Mouse (Mus musculus) liver, embryonic 13.5 days (tissue): ENCODE results near the gene Slc29a1. TPM values are rescaled to one million over a fixed set of nuclear protein-coding genes. Genes with fewer than 3 reads are reported as not detected.
A peak's percentile ranks its signal among the peaks of the same experiment; 100 is the strongest.

Experiments used
- ATAC-seq: fragments of 200-750 bp; cut with Nextera tagmentation; 2 replicates; pipeline ENCODE4 v1.8.0; 2017; ENCODE audit warnings: low read depth, mild to moderate bottlenecking, moderate number of reproducible peaks, moderate library complexity
- DNase-seq: peaks from one replicate; pipeline ENCODE4 v3.0.0; 2022
- H3K27ac ChIP-seq: fragments of 300-500 bp; sonication (generic); 2 replicates; pipeline ENCODE4 v1.5.1; 2015; ENCODE audit warnings: moderate library complexity, mild to moderate bottlenecking, inconsistent platforms
- H3K27me3 ChIP-seq: fragments of 300-500 bp; sonication (generic); 2 replicates; pipeline ENCODE4 v1.6.1; 2015; ENCODE audit warnings: mild to moderate bottlenecking, inconsistent platforms
- H3K36me3 ChIP-seq: fragments of 300-500 bp; sonication (generic); 2 replicates; pipeline ENCODE4 v1.6.1; 2015; ENCODE audit warnings: mild to moderate bottlenecking, inconsistent platforms
- H3K4me1 ChIP-seq: fragments of 300-500 bp; sonication (generic); replicated peaks from 2 replicates; pipeline ENCODE4 v1.6.1; 2015; ENCODE audit warnings: inconsistent platforms
- H3K4me2 ChIP-seq: fragments of 300-500 bp; sonication (generic); 2 replicates; pipeline ENCODE4 v1.6.1; 2015; ENCODE audit warnings: inconsistent platforms, mild to moderate bottlenecking, moderate library complexity
- H3K4me3 ChIP-seq: fragments of 300-500 bp; sonication (generic); replicated peaks from 2 replicates; pipeline ENCODE4 v1.5.1; 2015; ENCODE audit warnings: mild to moderate bottlenecking, inconsistent platforms
- H3K9ac ChIP-seq: fragments of 300-500 bp; sonication (generic); 2 replicates; pipeline ENCODE4 v1.6.1; 2015; ENCODE audit warnings: mild to moderate bottlenecking, inconsistent platforms
- H3K9me3 ChIP-seq: fragments of 300-500 bp; sonication (generic); replicated peaks from 2 replicates; pipeline ENCODE4 v1.6.1; 2016; ENCODE audit warnings: inconsistent platforms
- WGBS: fragments of 180-500 bp; shearing (Covaris S2); methylation state at CpG from one replicate; pipeline ENCODE4 v1.1.7; 2015; ENCODE audit not compliant: insufficient replicate concordance; 5-methylcytosine and 5-hydroxymethylcytosine counted together
- polyA plus RNA-seq: library from polyadenylated mRNA; unstranded; fragments of >200 nt; fragmentation: Nextera tagmentation; extraction: Ambion mirVana; gene quantifications from 2 replicates; pipeline ENCODE4 v1.2.1, GENCODE M21; 2015

Gene Slc29a1
- polyA plus RNA-seq, 1 experiment from 2014 or later: 215 TPM

- 62% methylated on average over 5 of the region's 5 CpGs for WGBS
- no peak for ATAC-seq
- H3K27ac ChIP-seq: peak overlapping the region; percentile 37; the same call in 1 of the 2 replicates
- H3K4me1 ChIP-seq: peaks cover 72% of the 10 kb centered on the region
- no peak overlapping the region for H3K4me3 ChIP-seq
- H3K27me3 ChIP-seq: no peaks in the 10 kb centered on the region
- no peak overlapping the region; the same call in 1 of the 2 replicates for H3K9ac ChIP-seq
- no peaks in the 10 kb centered on the region for H3K36me3 ChIP-seq
- no peak for DNase-seq
- no peak overlapping the region for H3K4me2 ChIP-seq
- no peaks in the 10 kb centered on the region for H3K9me3 ChIP-seq
These were observed 21.2 kb downstream of the Slc29a1 start for GRCm38 (mm10) chr17:45578242-45578641.

GRCm38 (mm10) chr17:45575123-45575897 lies 24.1 kb downstream of the Slc29a1 start:
- no peaks in the 10 kb centered on the region for H3K9me3 ChIP-seq
- DNase-seq (no peak), ATAC-seq (no peak)
- H3K27ac ChIP-seq: peak overlapping the region; percentile 95
- no peaks in the 10 kb centered on the region for H3K27me3 ChIP-seq
- peak overlapping the region; percentile 97 for H3K4me2 ChIP-seq
- peaks cover 18% of the 10 kb centered on the region for H3K36me3 ChIP-seq
- peaks cover 70% of the 10 kb centered on the region for H3K4me1 ChIP-seq
- H3K4me3 ChIP-seq: no peak overlapping the region
- peak overlapping the region; percentile 98 for H3K9ac ChIP-seq
- 85% methylated on average over 8 of the region's 8 CpGs for WGBS

- Histone ChIP-seq H3K4me3 (peak overlapping the region; percentile 96), H3K36me3 (peaks cover 29% of the 10 kb centered on the region), H3K9me3 (no peaks in the 10 kb centered on the region), H3K4me2 (peak overlapping the region; percentile 97), H3K4me1 (peaks cover 69% of the 10 kb centered on the region), H3K27me3 (no peaks in the 10 kb centered on the region), H3K27ac (peak overlapping the region; percentile 95), H3K9ac (peak overlapping the region; percentile 98)
- ATAC-seq (peak; percentile 47), DNase-seq (peak; percentile 55)
- WGBS: 2% methylated on average over 17 of the region's 17 CpGs
These were observed 25.2 kb downstream of the Slc29a1 start for GRCm38 (mm10) chr17:45574129-45574761.

- peak overlapping the region; percentile 98 for H3K9ac ChIP-seq
- peaks cover 69% of the 10 kb centered on the region for H3K4me1 ChIP-seq
- DNase-seq (peak; percentile 91), ATAC-seq (peak; percentile 62)
- H3K4me2 ChIP-seq: peak overlapping the region; percentile 97
- H3K27me3 ChIP-seq: no peaks in the 10 kb centered on the region
- H3K27ac ChIP-seq: peak overlapping the region; percentile 95
- no peaks in the 10 kb centered on the region for H3K9me3 ChIP-seq
- peak overlapping the region; percentile 96 for H3K4me3 ChIP-seq
- under 1% methylated on average over 17 of the region's 18 CpGs for WGBS
- peaks cover 34% of the 10 kb centered on the region for H3K36me3 ChIP-seq
These were observed 25.7 kb downstream of the Slc29a1 start for GRCm38 (mm10) chr17:45573780-45574123.

- under 1% methylated on average over 41 of the region's 41 CpGs for WGBS
- ATAC-seq (peak; percentile 72), DNase-seq (peak; percentile 96)
- H3K4me1 ChIP-seq: peaks cover 69% of the 10 kb centered on the region
- H3K4me2 ChIP-seq: peak within 1 kb of the TSS; percentile 97
- H3K9me3 ChIP-seq: no peaks in the 10 kb centered on the region
- no peaks in the 10 kb centered on the region for H3K27me3 ChIP-seq
- peak within 1 kb of the TSS; percentile 95 for H3K27ac ChIP-seq
- H3K4me3 ChIP-seq: peak within 1 kb of the TSS; percentile 96
- peaks cover 39% of the 10 kb centered on the region for H3K36me3 ChIP-seq
- peak within 1 kb of the TSS; percentile 98 for H3K9ac ChIP-seq
These were observed 26.2 kb downstream of the Slc29a1 start, which contains the start of gene Hsp90ab1 for GRCm38 (mm10) chr17:45573087-45573779. Gene Hsp90ab1 (minus strand): TSS chr17:45573271.

- H3K4me1 ChIP-seq: peaks cover 73% of the 10 kb centered on the region
- peaks cover 47% of the 10 kb centered on the region for H3K36me3 ChIP-seq
- H3K4me2 ChIP-seq: peak overlapping the region; percentile 97
- ATAC-seq (peak; percentile 55), DNase-seq (peak; percentile 73)
- H3K9me3 ChIP-seq: no peaks in the 10 kb centered on the region
- no peaks in the 10 kb centered on the region for H3K27me3 ChIP-seq
- H3K27ac ChIP-seq: peak overlapping the region; percentile 95
- H3K9ac ChIP-seq: peak overlapping the region; percentile 98
- peak overlapping the region; percentile 96 for H3K4me3 ChIP-seq
- under 1% methylated on average over 56 of the region's 57 CpGs for WGBS
These were observed 27.0 kb downstream of the Slc29a1 start for GRCm38 (mm10) chr17:45572103-45573086.

- Histone ChIP-seq H3K9me3 (no peaks in the 10 kb centered on the region), H3K9ac (peak overlapping the region; percentile 26), H3K4me2 (peak overlapping the region; percentile 15), H3K4me3 (no peak overlapping the region), H3K36me3 (peaks cover 69% of the 10 kb centered on the region), H3K27ac (peak overlapping the region; percentile 6; the same call in 1 of the 2 replicates), H3K4me1 (peaks cover 87% of the 10 kb centered on the region), H3K27me3 (no peaks in the 10 kb centered on the region)
- DNase-seq (no peak), ATAC-seq (no peak)
- 81% methylated on average over 4 of the region's 4 CpGs for WGBS
These were observed 29.4 kb downstream of the Slc29a1 start for GRCm38 (mm10) chr17:45569999-45570398.

- Histone ChIP-seq H3K27ac (0 out of 2 replicates have a peak overlapping the region, but pooled peaks have one; percentile 15), H3K9me3 (no peaks in the 10 kb centered on the region), H3K4me1 (peaks cover 87% of the 10 kb centered on the region), H3K27me3 (no peaks in the 10 kb centered on the region), H3K4me2 (no peak overlapping the region), H3K36me3 (peaks cover 69% of the 10 kb centered on the region), H3K4me3 (0 out of 2 replicates have a peak overlapping the region, but pooled peaks have one; percentile 7), H3K9ac (no peak overlapping the region)
- 82% methylated on average over 12 of the region's 12 CpGs for WGBS
- no peak for ATAC-seq
- no peak for DNase-seq
These were observed 30.4 kb downstream of the Slc29a1 start for GRCm38 (mm10) chr17:45568990-45569389.

GRCm38 (mm10) chr17:45567162-45567601 lies 32.2 kb downstream of the Slc29a1 start:
- peak; percentile 24 for ATAC-seq
- H3K27ac ChIP-seq: peak overlapping the region; percentile 59
- no peak overlapping the region for H3K4me2 ChIP-seq
- no peak overlapping the region for H3K9ac ChIP-seq
- no peaks in the 10 kb centered on the region for H3K9me3 ChIP-seq
- H3K4me3 ChIP-seq: no peak overlapping the region
- H3K36me3 ChIP-seq: peaks cover 69% of the 10 kb centered on the region
- peak; percentile 27 for DNase-seq
- 27% methylated on average over 4 of the region's 4 CpGs for WGBS
- no peaks in the 10 kb centered on the region for H3K27me3 ChIP-seq
- peaks cover 81% of the 10 kb centered on the region for H3K4me1 ChIP-seq

GRCm38 (mm10) chr17:45566360-45567161 lies 32.8 kb downstream of the Slc29a1 start:
- Histone ChIP-seq H3K36me3 (peaks cover 64% of the 10 kb centered on the region), H3K4me1 (peaks cover 75% of the 10 kb centered on the region), H3K4me3 (no peak overlapping the region), H3K27ac (peak overlapping the region; percentile 59), H3K27me3 (no peaks in the 10 kb centered on the region), H3K4me2 (no peak overlapping the region), H3K9me3 (no peaks in the 10 kb centered on the region), H3K9ac (no peak overlapping the region)
- DNase-seq: peak; percentile 29
- peak; percentile 25 for ATAC-seq
- WGBS: 66% methylated on average over 18 of the region's 18 CpGs
